Mouse (Mus musculus): ENCODE measurements around the gene Fos. TPM values are rescaled to one million over a fixed set of nuclear protein-coding genes. Genes with fewer than 3 reads are reported as not detected.

Gene Fos
- polyA plus RNA-seq (2015; fragmentation: Nextera tagmentation; extraction: Ambion mirVana), result 6.4 and 6.6 TPM in 2 replicates

- Histone ChIP-seq H3K27ac (ENCODE audit: low read length) (peak within 1 kb of the TSS; percentile 78), H3K9me3 (ENCODE audit: control insufficient read depth, low read length) (no peaks in the 10 kb centered on the region), H3K36me3 (ENCODE audit: control insufficient read depth, insufficient read depth, low read length) (no peaks in the 10 kb centered on the region), H3K9ac (ENCODE audit: low read depth, low read length) (peak within 1 kb of the TSS; percentile 76), H3K27me3 (replicated peaks; ENCODE audit: control insufficient read depth, insufficient read depth, low read length) (peaks cover 14% of the 10 kb centered on the region), H3K4me3 (ENCODE audit: low read length) (peak within 1 kb of the TSS; percentile 67), H3K4me2 (ENCODE audit: low read depth, low read length) (peak within 1 kb of the TSS; percentile 99), H3K4me1 (ENCODE audit: control insufficient read depth, insufficient read depth, low read length) (peaks cover 15% of the 10 kb centered on the region; the same call in 1 of the 2 replicates)
- ATAC-seq, result peak; percentile 91
- WGBS, result under 1% methylated on average over 56 of the region's 56 CpGs
Measured at GRCm38 (mm10) chr12:85473481-85474297, at the start of gene Fos. TSS of gene Fos (plus strand) at chr12:85473890.

DNA sequence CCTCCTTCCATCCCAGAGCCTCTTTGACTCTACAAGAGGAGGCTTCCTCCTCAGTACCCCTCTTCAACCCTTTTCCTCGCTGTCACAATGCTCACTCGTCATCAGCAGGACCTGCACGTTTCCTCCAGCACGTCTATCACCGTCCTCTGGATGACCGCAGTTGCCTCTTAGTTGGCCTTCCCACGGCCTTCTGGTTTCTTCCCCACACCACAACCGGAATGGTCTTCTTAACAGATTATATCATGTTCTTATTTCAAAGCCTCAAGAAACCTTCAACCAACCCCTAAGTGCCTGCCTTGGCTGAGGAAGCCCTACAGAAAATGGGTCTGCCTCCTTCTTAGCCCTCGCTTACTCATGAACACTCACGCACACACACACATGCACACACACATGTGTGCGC is 48.0 kb upstream of the Fos start:
- Histone ChIP-seq H3K9me3 (ENCODE audit: control insufficient read depth, low read length) (no peaks in the 10 kb centered on the region), H3K36me3 (ENCODE audit: control insufficient read depth, insufficient read depth, low read length) (no peaks in the 10 kb centered on the region), H3K9ac (ENCODE audit: low read depth, low read length) (no peak overlapping the region), H3K4me2 (ENCODE audit: low read depth, low read length) (no peak overlapping the region), H3K27me3 (replicated peaks; ENCODE audit: control insufficient read depth, insufficient read depth, low read length) (no peaks in the 10 kb centered on the region), H3K4me1 (ENCODE audit: control insufficient read depth, insufficient read depth, low read length) (peaks cover 10% of the 10 kb centered on the region; the same call in 1 of the 2 replicates), H3K27ac (ENCODE audit: low read length) (no peak overlapping the region), H3K4me3 (ENCODE audit: low read length) (no peak overlapping the region)
- no peak for ATAC-seq
- WGBS, result 84% methylated on average over 11 of the region's 11 CpGs

DNA sequence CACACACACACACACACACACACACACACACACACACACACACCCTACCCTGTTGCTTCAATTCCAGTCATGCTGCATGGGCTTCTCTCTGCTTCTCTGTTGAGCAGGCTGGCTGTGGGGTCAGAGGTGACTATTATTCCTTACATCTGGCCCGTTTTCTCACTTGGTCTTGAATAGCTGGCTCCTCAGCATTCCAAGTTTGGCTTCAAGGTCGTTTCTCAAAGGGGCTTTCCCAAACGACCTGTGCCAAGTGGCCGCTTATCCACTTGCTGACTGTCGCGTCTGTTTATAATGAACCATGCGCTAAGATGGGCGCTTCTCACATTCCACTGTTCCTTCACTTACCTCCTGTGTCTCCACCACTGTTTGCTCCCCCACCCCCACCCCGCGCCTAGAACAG is 47.6 kb upstream of the Fos start:
- H3K36me3 ChIP-seq (ENCODE audit: control insufficient read depth, insufficient read depth, low read length), result no peaks in the 10 kb centered on the region
- no peaks in the 10 kb centered on the region for H3K27me3 ChIP-seq (replicated peaks; ENCODE audit: control insufficient read depth, insufficient read depth, low read length)
- no peak overlapping the region for H3K27ac ChIP-seq (ENCODE audit: low read length)
- H3K4me1 ChIP-seq (ENCODE audit: control insufficient read depth, insufficient read depth, low read length), result peaks cover 11% of the 10 kb centered on the region; the same call in 1 of the 2 replicates
- no peaks in the 10 kb centered on the region for H3K9me3 ChIP-seq (ENCODE audit: control insufficient read depth, low read length)
- WGBS, result 44% methylated on average over 10 of the region's 10 CpGs
- no peak overlapping the region for H3K9ac ChIP-seq (ENCODE audit: low read depth, low read length)
- H3K4me2 ChIP-seq (ENCODE audit: low read depth, low read length), result no peak overlapping the region
- no peak for ATAC-seq
- H3K4me3 ChIP-seq (ENCODE audit: low read length), result no peak overlapping the region

GRCm38 (mm10) chr12:85427802-85428201 is 45.9 kb upstream of the Fos start:
- H3K36me3 ChIP-seq (ENCODE audit: control insufficient read depth, insufficient read depth, low read length), result no peaks in the 10 kb centered on the region
- peak; percentile 55 for ATAC-seq
- no peak overlapping the region for H3K27ac ChIP-seq (ENCODE audit: low read length)
- H3K4me1 ChIP-seq (ENCODE audit: control insufficient read depth, insufficient read depth, low read length), result peaks cover 11% of the 10 kb centered on the region; the same call in 1 of the 2 replicates
- H3K4me3 ChIP-seq (ENCODE audit: low read length), result no peak overlapping the region
- H3K27me3 ChIP-seq (replicated peaks; ENCODE audit: control insufficient read depth, insufficient read depth, low read length), result no peaks in the 10 kb centered on the region
- 62% methylated on average over 7 of the region's 7 CpGs for WGBS
- H3K4me2 ChIP-seq (ENCODE audit: low read depth, low read length), result no peak overlapping the region
- H3K9ac ChIP-seq (ENCODE audit: low read depth, low read length), result no peak overlapping the region
- H3K9me3 ChIP-seq (ENCODE audit: control insufficient read depth, low read length), result no peaks in the 10 kb centered on the region

GRCm38 (mm10) chr12:85429999-85430398 is 43.7 kb upstream of the Fos start:
- H3K9me3 ChIP-seq (ENCODE audit: control insufficient read depth, low read length), result no peaks in the 10 kb centered on the region
- peak; percentile 54 for ATAC-seq
- H3K9ac ChIP-seq (ENCODE audit: low read depth, low read length), result no peak overlapping the region
- H3K36me3 ChIP-seq (ENCODE audit: control insufficient read depth, insufficient read depth, low read length), result no peaks in the 10 kb centered on the region
- H3K4me3 ChIP-seq (ENCODE audit: low read length), result no peak overlapping the region
- no peaks in the 10 kb centered on the region for H3K27me3 ChIP-seq (replicated peaks; ENCODE audit: control insufficient read depth, insufficient read depth, low read length)
- no peak overlapping the region for H3K4me2 ChIP-seq (ENCODE audit: low read depth, low read length)
- H3K4me1 ChIP-seq (ENCODE audit: control insufficient read depth, insufficient read depth, low read length), result peaks cover 11% of the 10 kb centered on the region; the same call in 1 of the 2 replicates
- WGBS, result 61% methylated on average over 4 of the region's 4 CpGs
- H3K27ac ChIP-seq (ENCODE audit: low read length), result no peak overlapping the region

DNA sequence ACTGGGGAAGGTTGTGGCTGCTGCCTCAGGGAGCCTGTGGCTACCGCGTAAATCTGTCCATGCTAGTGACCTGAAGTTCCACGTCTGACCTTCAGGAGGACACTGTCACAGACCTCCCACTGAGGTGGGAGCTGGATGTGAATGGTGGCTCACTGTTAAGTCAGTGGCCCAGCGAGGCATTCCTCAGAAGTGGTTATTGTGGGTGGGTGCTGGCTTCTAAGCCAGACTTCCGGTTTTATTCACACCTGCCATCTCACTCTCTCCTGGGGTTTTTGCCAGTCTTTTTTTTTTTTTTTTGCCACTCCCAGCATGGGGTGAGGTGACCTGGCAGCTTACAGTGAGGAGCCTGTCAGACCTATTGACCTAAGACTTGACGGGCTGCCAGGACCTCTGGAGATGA is 43.3 kb upstream of the Fos start:
- H3K4me1 ChIP-seq (ENCODE audit: control insufficient read depth, insufficient read depth, low read length), result peaks cover 11% of the 10 kb centered on the region; the same call in 1 of the 2 replicates
- 35% methylated on average over 6 of the region's 6 CpGs for WGBS
- H3K4me2 ChIP-seq (ENCODE audit: low read depth, low read length), result no peak overlapping the region
- no peaks in the 10 kb centered on the region for H3K9me3 ChIP-seq (ENCODE audit: control insufficient read depth, low read length)
- no peak overlapping the region for H3K9ac ChIP-seq (ENCODE audit: low read depth, low read length)
- H3K36me3 ChIP-seq (ENCODE audit: control insufficient read depth, insufficient read depth, low read length), result no peaks in the 10 kb centered on the region
- no peak overlapping the region for H3K27ac ChIP-seq (ENCODE audit: low read length)
- H3K4me3 ChIP-seq (ENCODE audit: low read length), result no peak overlapping the region
- no peaks in the 10 kb centered on the region for H3K27me3 ChIP-seq (replicated peaks; ENCODE audit: control insufficient read depth, insufficient read depth, low read length)
- ATAC-seq, result peak; percentile 16; the same call in 1 of the 2 replicates

- Histone ChIP-seq H3K9ac (ENCODE audit: low read depth, low read length) (no peak overlapping the region), H3K4me2 (ENCODE audit: low read depth, low read length) (no peak overlapping the region), H3K36me3 (ENCODE audit: control insufficient read depth, insufficient read depth, low read length) (no peaks in the 10 kb centered on the region), H3K4me3 (ENCODE audit: low read length) (no peak overlapping the region), H3K27me3 (replicated peaks; ENCODE audit: control insufficient read depth, insufficient read depth, low read length) (no peaks in the 10 kb centered on the region), H3K4me1 (ENCODE audit: control insufficient read depth, insufficient read depth, low read length) (peaks cover 16% of the 10 kb centered on the region; the same call in 1 of the 2 replicates), H3K27ac (ENCODE audit: low read length) (no peak overlapping the region), H3K9me3 (ENCODE audit: control insufficient read depth, low read length) (no peaks in the 10 kb centered on the region)
- WGBS, result 45% methylated on average over 3 of the region's 3 CpGs
- ATAC-seq, result no peak
Measured at GRCm38 (mm10) chr12:85433850-85434249, 39.8 kb upstream of the Fos start.

- H3K4me3 ChIP-seq (ENCODE audit: low read length), result no peak overlapping the region
- no peaks in the 10 kb centered on the region for H3K36me3 ChIP-seq (ENCODE audit: control insufficient read depth, insufficient read depth, low read length)
- ATAC-seq, result no peak
- peaks cover 16% of the 10 kb centered on the region; the same call in 1 of the 2 replicates for H3K4me1 ChIP-seq (ENCODE audit: control insufficient read depth, insufficient read depth, low read length)
- H3K27ac ChIP-seq (ENCODE audit: low read length), result no peak overlapping the region
- WGBS, result 77% methylated on average over 5 of the region's 5 CpGs
- no peak overlapping the region for H3K9ac ChIP-seq (ENCODE audit: low read depth, low read length)
- no peaks in the 10 kb centered on the region for H3K9me3 ChIP-seq (ENCODE audit: control insufficient read depth, low read length)
- no peak overlapping the region for H3K4me2 ChIP-seq (ENCODE audit: low read depth, low read length)
- no peaks in the 10 kb centered on the region for H3K27me3 ChIP-seq (replicated peaks; ENCODE audit: control insufficient read depth, insufficient read depth, low read length)
Measured at GRCm38 (mm10) chr12:85434526-85434925, 39.2 kb upstream of the Fos start.

- Histone ChIP-seq H3K27me3 (replicated peaks; ENCODE audit: control insufficient read depth, insufficient read depth, low read length) (no peaks in the 10 kb centered on the region), H3K9ac (ENCODE audit: low read depth, low read length) (no peak overlapping the region), H3K27ac (ENCODE audit: low read length) (peak overlapping the region; percentile 47; the same call in 1 of the 2 replicates), H3K4me1 (ENCODE audit: control insufficient read depth, insufficient read depth, low read length) (peaks cover 11% of the 10 kb centered on the region; the same call in 1 of the 2 replicates), H3K4me2 (ENCODE audit: low read depth, low read length) (no peak overlapping the region), H3K4me3 (ENCODE audit: low read length) (no peak overlapping the region), H3K36me3 (ENCODE audit: control insufficient read depth, insufficient read depth, low read length) (no peaks in the 10 kb centered on the region), H3K9me3 (ENCODE audit: control insufficient read depth, low read length) (no peaks in the 10 kb centered on the region)
- 41% methylated on average over 10 of the region's 10 CpGs for WGBS
- ATAC-seq, result peak; percentile 67
Measured at GRCm38 (mm10) chr12:85436021-85436621, 37.6 kb upstream of the Fos start.
